Mouse (Mus musculus): ENCODE measurements around the gene Gm4847. TPM values are rescaled to one million over a fixed set of nuclear protein-coding genes. Genes with fewer than 3 reads are reported as not detected.

Gene Gm4847
- polyA plus RNA-seq (2014; fragmentation: Nextera tagmentation; extraction: Ambion mirVana): not detected in 2 replicates

GRCm38 (mm10) chr1:166647593-166647992 is at the start of gene Gm4847:
Gene Gm4847 (minus strand): TSS chr1:166647693.
- Histone ChIP-seq H3K9me3 (ENCODE audit: control insufficient read depth, low read length) (no peaks in the 10 kb centered on the region), H3K4me3 (replicated peaks; ENCODE audit: low read depth, low read length) (no peak within 1 kb of the TSS), H3K4me1 (ENCODE audit: control insufficient read depth, insufficient read depth, low read length) (no peaks in the 10 kb centered on the region), H3K27ac (replicated peaks; ENCODE audit: low read depth, low read length) (no peak within 1 kb of the TSS), H3K4me2 (ENCODE audit: low read length) (no peak within 1 kb of the TSS), H3K27me3 (ENCODE audit: control insufficient read depth, insufficient read depth, low read length) (no peaks in the 10 kb centered on the region), H3K9ac (replicated peaks; ENCODE audit: low read length) (no peak within 1 kb of the TSS), H3K36me3 (ENCODE audit: control insufficient read depth, insufficient read depth, low read length) (no peaks in the 10 kb centered on the region)
- no peak for ATAC-seq (ENCODE audit: low FRiP score, low TSS enrichment)
- DNase-seq: no peak
- WGBS: 92% methylated on average over 2 of the region's 2 CpGs

DNA sequence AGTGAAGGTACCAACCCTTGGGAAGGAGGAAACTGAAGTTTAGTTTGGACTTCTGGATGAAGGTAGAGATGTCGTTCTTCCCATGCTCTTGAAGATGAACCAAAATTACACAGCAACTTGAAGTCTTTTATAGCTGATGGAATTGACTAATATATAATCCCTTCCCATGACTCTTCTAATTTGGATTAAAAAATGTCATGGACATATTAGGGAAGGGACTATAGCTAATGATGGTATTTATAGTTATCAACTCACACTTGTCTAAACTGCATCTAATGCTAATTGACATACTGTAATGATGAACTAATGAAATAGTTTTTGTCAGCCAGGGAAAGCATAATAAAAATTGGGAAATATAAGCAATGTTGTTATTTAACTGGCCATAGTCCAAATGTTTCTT is 34.3 kb upstream of the Gm4847 start, which contains the start of gene Fmo9:
Gene Fmo9 (minus strand): TSS at position 101 of the 400 bp plus-strand sequence.
- H3K9me3 ChIP-seq (ENCODE audit: control insufficient read depth, low read length): no peaks in the 10 kb centered on the region
- ATAC-seq (ENCODE audit: low FRiP score, low TSS enrichment): no peak
- no peaks in the 10 kb centered on the region for H3K4me1 ChIP-seq (ENCODE audit: control insufficient read depth, insufficient read depth, low read length)
- H3K27ac ChIP-seq (replicated peaks; ENCODE audit: low read depth, low read length): no peak within 1 kb of the TSS
- no peak within 1 kb of the TSS for H3K9ac ChIP-seq (replicated peaks; ENCODE audit: low read length)
- H3K36me3 ChIP-seq (ENCODE audit: control insufficient read depth, insufficient read depth, low read length): no peaks in the 10 kb centered on the region
- 81% methylated on average over 1 of the region's 1 CpGs for WGBS
- DNase-seq: no peak
- no peak within 1 kb of the TSS for H3K4me2 ChIP-seq (ENCODE audit: low read length)
- H3K27me3 ChIP-seq (ENCODE audit: control insufficient read depth, insufficient read depth, low read length): no peaks in the 10 kb centered on the region
- H3K4me3 ChIP-seq (replicated peaks; ENCODE audit: low read depth, low read length): no peak within 1 kb of the TSS

DNA sequence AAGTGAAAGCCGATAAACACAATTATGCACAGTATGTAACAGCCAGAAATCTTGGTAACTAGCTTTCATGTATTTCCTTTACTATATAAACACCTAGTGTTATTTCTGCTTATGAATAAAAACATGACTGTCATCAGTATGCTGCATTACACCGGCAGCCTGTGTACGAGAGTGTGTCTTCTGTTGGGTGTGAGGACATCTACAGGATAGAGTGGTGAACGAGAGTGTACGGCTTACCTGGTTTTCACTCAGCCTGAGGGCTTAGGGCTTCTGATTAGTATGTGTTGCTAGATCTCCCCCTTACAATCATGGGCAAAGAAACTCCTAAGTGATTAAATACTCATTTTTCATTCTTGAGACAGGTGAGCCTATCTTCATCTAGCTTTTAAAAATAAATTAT is 21.8 kb upstream of the Gm4847 start:
- Histone ChIP-seq H3K4me3 (replicated peaks; ENCODE audit: low read depth, low read length) (no peak overlapping the region), H3K27ac (replicated peaks; ENCODE audit: low read depth, low read length) (no peak overlapping the region), H3K9me3 (ENCODE audit: control insufficient read depth, low read length) (no peaks in the 10 kb centered on the region), H3K9ac (replicated peaks; ENCODE audit: low read length) (no peak overlapping the region), H3K4me2 (ENCODE audit: low read length) (no peak overlapping the region), H3K27me3 (ENCODE audit: control insufficient read depth, insufficient read depth, low read length) (no peaks in the 10 kb centered on the region), H3K4me1 (ENCODE audit: control insufficient read depth, insufficient read depth, low read length) (no peaks in the 10 kb centered on the region), H3K36me3 (ENCODE audit: control insufficient read depth, insufficient read depth, low read length) (no peaks in the 10 kb centered on the region)
- 82% methylated on average over 5 of the region's 5 CpGs for WGBS
- DNase-seq (no peak), ATAC-seq (ENCODE audit: low FRiP score, low TSS enrichment) (no peak)

GRCm38 (mm10) chr1:166660800-166661199 is 13.3 kb upstream of the Gm4847 start:
- Histone ChIP-seq H3K4me3 (replicated peaks; ENCODE audit: low read depth, low read length) (no peak overlapping the region), H3K9me3 (ENCODE audit: control insufficient read depth, low read length) (no peaks in the 10 kb centered on the region), H3K36me3 (ENCODE audit: control insufficient read depth, insufficient read depth, low read length) (no peaks in the 10 kb centered on the region), H3K27me3 (ENCODE audit: control insufficient read depth, insufficient read depth, low read length) (no peaks in the 10 kb centered on the region), H3K4me2 (ENCODE audit: low read length) (no peak overlapping the region), H3K27ac (replicated peaks; ENCODE audit: low read depth, low read length) (no peak overlapping the region), H3K9ac (replicated peaks; ENCODE audit: low read length) (no peak overlapping the region), H3K4me1 (ENCODE audit: control insufficient read depth, insufficient read depth, low read length) (no peaks in the 10 kb centered on the region)
- ATAC-seq (ENCODE audit: low FRiP score, low TSS enrichment): no peak
- WGBS: 92% methylated on average over 8 of the region's 8 CpGs
- no peak for DNase-seq

Small RNA genes within 50 kb of the gene (microRNA-seq; reads per million reads assigned to microRNA genes)
- not detected for gene Gm22992

Other genes with a start within 250 kb of the Gm4847 start
- gene Pogk, start 237.8 kb downstream of the Gm4847 start, polyA plus RNA-seq (2014; fragmentation: Nextera tagmentation; extraction: Ambion mirVana): 32.2 and 49.0 TPM in 2 replicates
- gene Gm4846, start 150.1 kb downstream of the Gm4847 start, polyA plus RNA-seq (2014; fragmentation: Nextera tagmentation; extraction: Ambion mirVana): not detected in 2 replicates
- gene Fmo9, start 34.2 kb upstream of the Gm4847 start, polyA plus RNA-seq (2014; fragmentation: Nextera tagmentation; extraction: Ambion mirVana): not detected in 2 replicates